Mouse (Mus musculus) layer of hippocampus, adult 9-11 months (tissue): ENCODE measurements around the gene Slc35d2.

ENCODE experiments used
- DNase-seq: peaks from one replicate; pipeline ENCODE4 v3.0.0; 2022

Slc35d2 gene

GRCm38 (mm10) chr13:64049535-64049934, 79.6 kb downstream of the Slc35d2 start:
- no peak for DNase-seq

- no peak for DNase-seq
Observed at GRCm38 (mm10) chr13:64048467-64048866, 80.7 kb downstream of the Slc35d2 start.
